1 mouse cellular context compared by ENCODE assay signal in the genomic region with DNA sequence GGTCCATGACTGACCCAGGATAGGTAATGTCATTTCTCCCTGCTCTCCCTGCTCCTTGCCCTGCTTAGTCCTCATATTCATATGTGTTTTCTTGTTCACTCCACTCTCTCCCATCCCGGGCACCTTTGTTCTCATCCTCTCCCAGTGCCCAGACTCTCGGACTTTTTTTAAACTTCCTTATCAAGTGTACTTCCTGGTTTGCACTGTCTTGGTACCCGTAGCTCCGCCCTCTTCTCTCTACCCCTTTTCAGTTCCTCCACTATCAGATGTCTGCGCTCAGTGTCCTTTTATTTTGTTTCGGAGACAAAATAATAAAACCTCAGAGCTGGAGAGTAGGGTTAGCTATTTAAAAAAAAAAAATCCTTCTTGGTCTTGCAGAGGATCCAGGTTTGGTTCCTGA.
TF ChIP-seq lines count a peak whose summit lies in the region.

No protein-coding gene starts in this region.

TF ChIP-seq in MEL, 35 proteins besides CTCF, POLR2A, EP300 and RAD21 (continued from another document):
- TF ChIP-seq MAZ (IDR thresholded peaks at IDR 0.05; ENCODE audit: low read depth, low read length) (0 out of 2 replicates have a peak, but pooled peaks have one; percentile 45), NELFE (IDR thresholded peaks at IDR 0.05; ENCODE audit: low read depth, low read length) (peak; percentile 69), UBTF (IDR thresholded peaks at IDR 0.05; ENCODE audit: borderline replicate concordance, insufficient read depth, low read depth, low read length) (no peak), MYC (IDR thresholded peaks at IDR 0.05; ENCODE audit: low read depth, low read length) (no peak), ELF1 (IDR thresholded peaks at IDR 0.05; ENCODE audit: low read depth, low read length) (peak; percentile 99), MAX (IDR thresholded peaks at IDR 0.05; ENCODE audit: low read length) (no peak), RCOR1 (IDR thresholded peaks at IDR 0.05; ENCODE audit: low read depth, low read length) (no peak), HCFC1 (IDR thresholded peaks at IDR 0.05; ENCODE audit: low read depth, low read length) (peak; percentile 81), ZNF384 (IDR thresholded peaks at IDR 0.05; ENCODE audit: low read depth, low read length) (peak; percentile 92), ETS1 (IDR thresholded peaks at IDR 0.05; ENCODE audit: low read depth, low read length) (peak; percentile 41; the same call in 1 of the 2 replicates), USF1 (IDR thresholded peaks at IDR 0.05; ENCODE audit: low read depth, low read length) (no peak), ZMIZ1 (IDR thresholded peaks at IDR 0.05; ENCODE audit: low read depth, low read length) (no peak), TCF12 (IDR thresholded peaks at IDR 0.05; ENCODE audit: low read depth, low read length) (peak; percentile 64), TBP (IDR thresholded peaks at IDR 0.05; ENCODE audit: low read depth, low read length) (peak; percentile 81), SIN3A (IDR thresholded peaks at IDR 0.05; ENCODE audit: low read length) (peak; percentile 84), GATA1 (IDR thresholded peaks at IDR 0.05; ENCODE audit: low read depth, low read length) (peak; percentile 85), CHD1 (IDR thresholded peaks at IDR 0.05; ENCODE audit: low read depth, low read length) (no peak), POLR2AphosphoS5 (IDR thresholded peaks at IDR 0.05; ENCODE audit: borderline replicate concordance, low read depth, low read length) (no peak), MYB (IDR thresholded peaks at IDR 0.05; ENCODE audit: low read depth, low read length) (no peak), MXI1 (IDR thresholded peaks at IDR 0.05; ENCODE audit: low read depth, low read length) (0 out of 2 replicates have a peak, but pooled peaks have one; percentile 61), SMC3 (IDR thresholded peaks at IDR 0.05; ENCODE audit: low read depth, low read length) (no peak)
TF ChIP-seq in MEL: peak in this region for 12.
